Mouse (Mus musculus) cerebellum, adult 2 months (tissue): ENCODE measurements at regions not wholly inside any gene's neighbourhood (a gene's known extent, or its start where the extent isn't known, plus 50 kb on each side); places are given as distances from the start of the nearest gene placed in this dataset.

ENCODE experiments used
- DNase-seq, 2 experiments: peaks; one replicate each; pipeline ENCODE4 v3.0.0; 2021
- H3K27ac ChIP-seq: fragments of 200-500 bp; 2 replicates; pipeline ENCODE4 v1.5.1; 2012; ENCODE audit warnings: low read length, control low read depth, inconsistent platforms; ENCODE audit not compliant: insufficient read depth
- H3K27me3 ChIP-seq: fragments of 200-500 bp; 2 replicates; pipeline ENCODE4 v1.6.1; 2012; ENCODE audit warnings: inconsistent platforms, mild to moderate bottlenecking, low read length, moderate library complexity; ENCODE audit not compliant: control insufficient read depth, insufficient read depth
- H3K4me1 ChIP-seq: fragments of 200-500 bp; 2 replicates; pipeline ENCODE4 v1.6.1; 2011; ENCODE audit warnings: low read length; ENCODE audit not compliant: control insufficient read depth, insufficient read depth
- H3K4me3 ChIP-seq: fragments of 200-500 bp; replicated peaks from 2 replicates; pipeline ENCODE3; 2011; ENCODE audit warnings: mild to moderate bottlenecking, low read depth, low read length, control low read depth; ENCODE audit not compliant: insufficient read depth
- CTCF ChIP-seq: fragments of 200-500 bp; IDR thresholded peaks from 2 replicates; pipeline ENCODE4 v1.5.1; 2011; ENCODE audit warnings: low read depth, mild to moderate bottlenecking, control low read depth, low read length, moderate library complexity, borderline replicate concordance; ENCODE audit not compliant: insufficient read depth
- POLR2A ChIP-seq: fragments of 200-500 bp; IDR thresholded peaks from 2 replicates; pipeline ENCODE4 v1.6.1; 2011; ENCODE audit warnings: low read length, control low read depth, borderline replicate concordance; ENCODE audit not compliant: insufficient read depth
- WGBS: fragments of 180-500 bp; shearing (Covaris S2); methylation state at CpG from one replicate; pipeline ENCODE4 v1.1.7; 2018; 5-methylcytosine and 5-hydroxymethylcytosine counted together

GRCm38 (mm10) chr1:136751464-136752191 is 126.9 kb downstream of the Zfp281 start:
- TF ChIP-seq POLR2A (no peak), CTCF (no peak)
- no peak overlapping the region for H3K4me3 ChIP-seq
- 86% methylated on average over 14 of the region's 14 CpGs for WGBS
- H3K4me1 ChIP-seq = no peaks in the 10 kb centered on the region
- no peak overlapping the region for H3K27ac ChIP-seq
- H3K27me3 ChIP-seq = no peaks in the 10 kb centered on the region; the same call in 1 of the 2 replicates
- DNase-seq = no peak

- no peak for TF ChIP-seq CTCF
- H3K4me3 ChIP-seq = no peak overlapping the region
- H3K4me1 ChIP-seq = no peaks in the 10 kb centered on the region
- no peak overlapping the region for H3K27ac ChIP-seq
- WGBS = 80% methylated on average over 6 of the region's 6 CpGs
- H3K27me3 ChIP-seq = no peaks in the 10 kb centered on the region
- no peak for DNase-seq
These were observed 129.6 kb downstream of the Zfp281 start for GRCm38 (mm10) chr1:136754286-136754685.

- Histone ChIP-seq H3K4me1 (peaks cover 11% of the 10 kb centered on the region), H3K27me3 (no peaks in the 10 kb centered on the region), H3K27ac (no peak overlapping the region), H3K4me3 (no peak overlapping the region)
- 68% methylated on average over 10 of the region's 10 CpGs for WGBS
- DNase-seq = no peak
- TF ChIP-seq POLR2A (no peak), CTCF (0 out of 2 replicates have a peak, but pooled peaks have one; percentile 12)
These were observed 134.0 kb downstream of the Zfp281 start for GRCm38 (mm10) chr1:136758730-136759129.

- no peak overlapping the region for H3K27ac ChIP-seq
- TF ChIP-seq POLR2A (no peak), CTCF (no peak)
- H3K4me3 ChIP-seq = no peak overlapping the region
- peaks cover 11% of the 10 kb centered on the region for H3K4me1 ChIP-seq
- no peaks in the 10 kb centered on the region for H3K27me3 ChIP-seq
- 88% methylated on average over 4 of the region's 4 CpGs for WGBS
- no peak for DNase-seq
These were observed 134.5 kb downstream of the Zfp281 start for GRCm38 (mm10) chr1:136759164-136759563.

GRCm38 (mm10) chr1:136761467-136761866 is 136.8 kb downstream of the Zfp281 start:
- no peak overlapping the region for H3K4me3 ChIP-seq
- WGBS = 11% methylated on average over 4 of the region's 4 CpGs
- H3K4me1 ChIP-seq = peaks cover 11% of the 10 kb centered on the region
- no peaks in the 10 kb centered on the region for H3K27me3 ChIP-seq
- TF ChIP-seq CTCF (no peak), POLR2A (no peak)
- peak; percentile 62 to 79 for DNase-seq
- H3K27ac ChIP-seq = 0 out of 2 replicates have a peak overlapping the region, but pooled peaks have one; percentile 4

- Histone ChIP-seq H3K27me3 (no peaks in the 10 kb centered on the region), H3K4me1 (no peaks in the 10 kb centered on the region), H3K27ac (no peak overlapping the region), H3K4me3 (no peak overlapping the region)
- 10% methylated on average over 10 of the region's 10 CpGs for WGBS
- TF ChIP-seq CTCF = no peak
- no peak for TF ChIP-seq POLR2A
- no peak for DNase-seq
These were observed 144.3 kb downstream of the Zfp281 start for GRCm38 (mm10) chr1:136768969-136769401.

- Histone ChIP-seq H3K27ac (no peak overlapping the region), H3K4me3 (no peak overlapping the region), H3K27me3 (no peaks in the 10 kb centered on the region; the same call in 1 of the 2 replicates), H3K4me1 (no peaks in the 10 kb centered on the region)
- 91% methylated on average over 6 of the region's 6 CpGs for WGBS
- no peak for TF ChIP-seq CTCF
- no peak for TF ChIP-seq POLR2A
- no peak for DNase-seq
These were observed 149.0 kb downstream of the Zfp281 start for GRCm38 (mm10) chr1:136773743-136774142.

GRCm38 (mm10) chr1:136776211-136776610 is 151.5 kb downstream of the Zfp281 start:
- DNase-seq = no peak
- 80% methylated on average over 17 of the region's 17 CpGs for WGBS
- TF ChIP-seq POLR2A (no peak), CTCF (no peak)

More at GRCm38 (mm10) chr1:136776211-136776610, 151.5 kb downstream of the Zfp281 start:
- H3K4me3 ChIP-seq = no peak overlapping the region
- H3K27me3 ChIP-seq = no peaks in the 10 kb centered on the region; the same call in 1 of the 2 replicates
- H3K4me1 ChIP-seq = no peaks in the 10 kb centered on the region
- H3K27ac ChIP-seq = no peak overlapping the region
